Comparison of ENCODE assay signal across 7 mouse cellular contexts in genomic region chr7:58626305-58627155, GRCm38 (mm10). TPM values are rescaled to one million over a fixed set of nuclear protein-coding genes. Genes with fewer than 3 reads are reported as not detected.
DNase-seq lines count a peak whose midpoint lies in the region; ATAC-seq lines count a peak whose summit lies in the region.

No protein-coding gene starts in this region.

- no peak overlapping the region for H3K9ac ChIP-seq in limb, embryonic 13.5 days
- H3K9ac ChIP-seq in kidney, embryonic 16.5 days (replicated peaks; ENCODE audit: low read length) = no peak overlapping the region

- H3K27ac ChIP-seq in limb, embryonic 13.5 days = no peak overlapping the region
- no peak overlapping the region for H3K27ac ChIP-seq in limb, embryonic 10.5 days
- H3K27ac ChIP-seq in kidney, embryonic 16.5 days (ENCODE audit: low read length) = no peak overlapping the region

- H3K4me2 ChIP-seq in limb, embryonic 13.5 days (replicated peaks) = no peak overlapping the region
- H3K4me2 ChIP-seq in kidney, embryonic 16.5 days (replicated peaks; ENCODE audit: low read depth, low read length) = no peak overlapping the region

- no peaks in the 10 kb centered on the region for H3K4me1 ChIP-seq in limb, embryonic 13.5 days
- H3K4me1 ChIP-seq in limb, embryonic 10.5 days = no peaks in the 10 kb centered on the region
- no peaks in the 10 kb centered on the region for H3K4me1 ChIP-seq in kidney, embryonic 16.5 days (ENCODE audit: insufficient read depth, low read length)

- H3K36me3 ChIP-seq in limb, embryonic 13.5 days = no peaks in the 10 kb centered on the region
- no peaks in the 10 kb centered on the region for H3K36me3 ChIP-seq in limb, embryonic 10.5 days
- no peaks in the 10 kb centered on the region for H3K36me3 ChIP-seq in kidney, embryonic 16.5 days (ENCODE audit: insufficient read depth, low read length)

- 66% methylated on average over 9 of the region's 9 CpGs for WGBS in limb, embryonic 13.5 days
- 86% methylated on average over 9 of the region's 9 CpGs for WGBS in limb, embryonic 10.5 days
- 50% methylated on average over 9 of the region's 9 CpGs for WGBS in kidney, embryonic 16.5 days

- 0 out of 2 replicates have a peak, but pooled peaks have one; percentile 24 for ATAC-seq in limb, embryonic 13.5 days (ENCODE audit: low FRiP score, low read depth)
- no peak for ATAC-seq in kidney, embryonic 16.5 days (ENCODE audit: low FRiP score, low TSS enrichment)

- no peaks in the 10 kb centered on the region for H3K9me3 ChIP-seq in limb, embryonic 13.5 days
- H3K9me3 ChIP-seq in limb, embryonic 10.5 days (replicated peaks) = no peaks in the 10 kb centered on the region
- H3K9me3 ChIP-seq in kidney, embryonic 16.5 days (ENCODE audit: low read length) = no peaks in the 10 kb centered on the region

- intact Hi-C loops in heart, postnatal 10 days (cut with DNase I) = no loop called here

- DNase-seq in limb, embryonic 10.5 days (ENCODE audit: low spot score) = no peak
- DNase-seq in cerebellum, adult 18-20 months = peak; percentile 2 to 3
- peak; percentile 64 to 68 for DNase-seq in heart, postnatal 10 days
- peak; percentile 22 for DNase-seq in naive thymus-derived CD4-positive, alpha-beta T cell, adult 2 months (ENCODE audit: low read depth)
- no peak for DNase-seq in thymus, postnatal 10 days (ENCODE audit: low spot score in 2 of 2)

- H3K4me3 ChIP-seq in limb, embryonic 13.5 days = no peak overlapping the region
- no peak overlapping the region for H3K4me3 ChIP-seq in limb, embryonic 10.5 days
- no peak overlapping the region for H3K4me3 ChIP-seq in kidney, embryonic 16.5 days (ENCODE audit: low read length)

- H3K27me3 ChIP-seq in limb, embryonic 13.5 days = no peaks in the 10 kb centered on the region
- no peaks in the 10 kb centered on the region for H3K27me3 ChIP-seq in limb, embryonic 10.5 days (ENCODE audit: low read depth, poor library complexity, severe bottlenecking)
- H3K27me3 ChIP-seq in kidney, embryonic 16.5 days (ENCODE audit: insufficient read depth, low read length) = no peaks in the 10 kb centered on the region

RNA-seq across cellular contexts. Expression of gene Atp10a, which starts 29.4 kb away (rescaled TPM):
- polyA plus RNA-seq in limb, embryonic 13.5 days (2015; fragmentation: Nextera tagmentation; extraction: Ambion mirVana) = 1.9 and 2.5 TPM in 2 replicates
- 1.5 and 1.7 TPM in 2 replicates for polyA plus RNA-seq in limb, embryonic 10.5 days (2016; fragmentation: Nextera tagmentation; extraction: Ambion mirVana)
- total RNA-seq in heart, postnatal 10 days (2021) = 1 to 10 TPM; 2.4 TPM
- 3.6 and 4.0 TPM in 2 replicates for polyA plus RNA-seq in kidney, embryonic 16.5 days (2015; fragmentation: Nextera tagmentation; extraction: Ambion mirVana)

Comparison
In these comparisons a context has a peak if more than half of its experiments do, and no peak if none do; other contexts are left out.
1. DNase-seq: peak in cerebellum, adult 18-20 months (2 of 2), heart, postnatal 10 days (2 of 2) and naive thymus-derived CD4-positive, alpha-beta T cell, adult 2 months (single experiment); none in limb, embryonic 10.5 days (single experiment) and thymus, postnatal 10 days (0 of 2).